Mouse (Mus musculus): ENCODE measurements at regions not wholly inside any gene's neighbourhood (a gene's known extent, or its start where the extent isn't known, plus 50 kb on each side); places are given as distances from the start of the nearest gene placed in this dataset.
"Not testable (repeated sequence)": the region's sequence is repeated elsewhere in the genome, so short reads cannot be mapped to it uniquely, and the experiment has no call there.

- Histone ChIP-seq H3K4me3 (no peak overlapping the region), H3K27ac (no peak overlapping the region), H3K36me3 (no peaks in the 10 kb centered on the region), H3K4me1 (replicated peaks) (no peaks in the 10 kb centered on the region), H3K27me3 (no peaks in the 10 kb centered on the region), H3K4me2 (no peak overlapping the region), H3K9me3 (no peaks in the 10 kb centered on the region), H3K9ac (no peak overlapping the region)
- 38% methylated on average over 3 of the region's 3 CpGs for WGBS
- ATAC-seq (ENCODE audit: low FRiP score) = no peak
These were observed 189.1 kb upstream of the P2ry1 start for GRCm38 (mm10) chr3:60813485-60813884.

GRCm38 (mm10) chr3:60819684-60820281, 182.8 kb upstream of the P2ry1 start:
- Histone ChIP-seq H3K36me3 (no peaks in the 10 kb centered on the region), H3K27ac (no peak overlapping the region), H3K9me3 (no peaks in the 10 kb centered on the region), H3K9ac (no peak overlapping the region), H3K4me3 (no peak overlapping the region), H3K4me1 (replicated peaks) (no peaks in the 10 kb centered on the region), H3K27me3 (no peaks in the 10 kb centered on the region), H3K4me2 (no peak overlapping the region)
- no peak for ATAC-seq (ENCODE audit: low FRiP score)
- WGBS = 75% methylated on average over 4 of the region's 4 CpGs

GRCm38 (mm10) chr3:60821463-60821862, 181.1 kb upstream of the P2ry1 start:
- no peak overlapping the region for H3K9ac ChIP-seq
- H3K27ac ChIP-seq = no peak overlapping the region
- no peaks in the 10 kb centered on the region for H3K27me3 ChIP-seq
- no peaks in the 10 kb centered on the region for H3K36me3 ChIP-seq
- no peak overlapping the region for H3K4me3 ChIP-seq
- no peaks in the 10 kb centered on the region for H3K4me1 ChIP-seq (replicated peaks)
- H3K9me3 ChIP-seq = no peaks in the 10 kb centered on the region
- H3K4me2 ChIP-seq = no peak overlapping the region
- no peak for ATAC-seq (ENCODE audit: low FRiP score)

- Histone ChIP-seq H3K27me3 (no peaks in the 10 kb centered on the region), H3K27ac (no peak overlapping the region), H3K4me1 (replicated peaks) (no peaks in the 10 kb centered on the region), H3K9me3 (no peaks in the 10 kb centered on the region), H3K36me3 (no peaks in the 10 kb centered on the region), H3K9ac (no peak overlapping the region), H3K4me3 (no peak overlapping the region), H3K4me2 (no peak overlapping the region)
- WGBS = 83% methylated on average over 4 of the region's 4 CpGs
- ATAC-seq (ENCODE audit: low FRiP score) = no peak
These were observed 175.8 kb upstream of the P2ry1 start for GRCm38 (mm10) chr3:60826759-60827158.

- Histone ChIP-seq H3K9ac (no peak overlapping the region), H3K36me3 (no peaks in the 10 kb centered on the region), H3K4me2 (no peak overlapping the region), H3K4me3 (no peak overlapping the region), H3K27me3 (no peaks in the 10 kb centered on the region), H3K27ac (no peak overlapping the region), H3K9me3 (no peaks in the 10 kb centered on the region), H3K4me1 (replicated peaks) (no peaks in the 10 kb centered on the region)
- 89% methylated on average over 4 of the region's 4 CpGs for WGBS
- ATAC-seq (ENCODE audit: low FRiP score) = no peak
These were observed 170.2 kb upstream of the P2ry1 start for GRCm38 (mm10) chr3:60832385-60832784.

- WGBS = 90% methylated on average over 1 of the region's 1 CpGs
- H3K4me3 ChIP-seq = no peak overlapping the region
- no peaks in the 10 kb centered on the region for H3K9me3 ChIP-seq
- H3K9ac ChIP-seq = no peak overlapping the region
- no peak overlapping the region for H3K4me2 ChIP-seq
- ATAC-seq (ENCODE audit: low FRiP score) = no peak
- no peaks in the 10 kb centered on the region for H3K36me3 ChIP-seq
- no peaks in the 10 kb centered on the region for H3K27me3 ChIP-seq
- H3K27ac ChIP-seq = no peak overlapping the region
- H3K4me1 ChIP-seq (replicated peaks) = no peaks in the 10 kb centered on the region
These were observed 160.7 kb upstream of the P2ry1 start for GRCm38 (mm10) chr3:60841895-60842294.

- H3K27me3 ChIP-seq = no peaks in the 10 kb centered on the region
- no peaks in the 10 kb centered on the region for H3K4me1 ChIP-seq (replicated peaks)
- H3K9me3 ChIP-seq = no peaks in the 10 kb centered on the region
- no peaks in the 10 kb centered on the region for H3K36me3 ChIP-seq
- ATAC-seq (ENCODE audit: low FRiP score) = no peak
- H3K9ac ChIP-seq = no peak overlapping the region
- no peak overlapping the region for H3K4me2 ChIP-seq
- WGBS = 84% methylated on average over 2 of the region's 2 CpGs
- H3K4me3 ChIP-seq = no peak overlapping the region
- no peak overlapping the region for H3K27ac ChIP-seq
These were observed 157.3 kb upstream of the P2ry1 start for GRCm38 (mm10) chr3:60845293-60845692.

GRCm38 (mm10) chr3:60848437-60848836, 154.2 kb upstream of the P2ry1 start:
- 88% methylated on average over 2 of the region's 2 CpGs for WGBS
- ATAC-seq (ENCODE audit: low FRiP score) = no peak

GRCm38 (mm10) chr3:60853773-60854172, 148.8 kb upstream of the P2ry1 start:
- H3K4me3 ChIP-seq = no peak overlapping the region
- H3K36me3 ChIP-seq = no peaks in the 10 kb centered on the region
- H3K4me1 ChIP-seq (replicated peaks) = no peaks in the 10 kb centered on the region
- H3K9ac ChIP-seq = no peak overlapping the region
- 59% methylated on average over 5 of the region's 5 CpGs for WGBS
- H3K9me3 ChIP-seq = no peaks in the 10 kb centered on the region
- ATAC-seq (ENCODE audit: low FRiP score) = no peak
- H3K27ac ChIP-seq = no peak overlapping the region
- no peaks in the 10 kb centered on the region for H3K27me3 ChIP-seq
- H3K4me2 ChIP-seq = no peak overlapping the region

More at GRCm38 (mm10) chr3:60848437-60848836, 154.2 kb upstream of the P2ry1 start:
- Histone ChIP-seq H3K4me1 (replicated peaks) (no peaks in the 10 kb centered on the region), H3K9ac (no peak overlapping the region), H3K4me2 (no peak overlapping the region), H3K9me3 (no peaks in the 10 kb centered on the region), H3K4me3 (no peak overlapping the region), H3K36me3 (no peaks in the 10 kb centered on the region), H3K27ac (no peak overlapping the region), H3K27me3 (no peaks in the 10 kb centered on the region)

- Histone ChIP-seq H3K9me3 (no peaks in the 10 kb centered on the region), H3K27me3 (no peaks in the 10 kb centered on the region), H3K4me1 (replicated peaks) (no peaks in the 10 kb centered on the region), H3K4me3 (no peak overlapping the region), H3K36me3 (no peaks in the 10 kb centered on the region), H3K4me2 (no peak overlapping the region), H3K9ac (no peak overlapping the region), H3K27ac (no peak overlapping the region)
- WGBS = 50% methylated on average over 2 of the region's 2 CpGs
- ATAC-seq (ENCODE audit: low FRiP score) = no peak
These were observed 146.9 kb upstream of the P2ry1 start for GRCm38 (mm10) chr3:60855734-60856133.

GRCm38 (mm10) chr3:60858474-60859118, 144.0 kb upstream of the P2ry1 start:
- Histone ChIP-seq H3K9ac (no peak overlapping the region), H3K4me2 (no peak overlapping the region), H3K4me3 (no peak overlapping the region), H3K36me3 (no peaks in the 10 kb centered on the region), H3K27ac (no peak overlapping the region), H3K27me3 (no peaks in the 10 kb centered on the region), H3K4me1 (replicated peaks) (no peaks in the 10 kb centered on the region), H3K9me3 (no peaks in the 10 kb centered on the region)
- WGBS = 87% methylated on average over 5 of the region's 5 CpGs
- ATAC-seq (ENCODE audit: low FRiP score) = no peak

- Histone ChIP-seq H3K27me3 (no peaks in the 10 kb centered on the region), H3K4me2 (no peak overlapping the region), H3K27ac (no peak overlapping the region), H3K9me3 (no peaks in the 10 kb centered on the region), H3K4me1 (replicated peaks) (no peaks in the 10 kb centered on the region), H3K9ac (no peak overlapping the region), H3K4me3 (no peak overlapping the region), H3K36me3 (no peaks in the 10 kb centered on the region)
- 84% methylated on average over 3 of the region's 3 CpGs for WGBS
- no peak for ATAC-seq (ENCODE audit: low FRiP score)
These were observed 143.5 kb upstream of the P2ry1 start for GRCm38 (mm10) chr3:60859119-60859515.

- 95% methylated on average over 11 of the region's 11 CpGs for WGBS
- not testable (repeated sequence) for H3K4me1 ChIP-seq (replicated peaks); H3K27me3 ChIP-seq; ATAC-seq (ENCODE audit: low FRiP score); H3K4me3 ChIP-seq; H3K27ac ChIP-seq; H3K4me2 ChIP-seq; H3K9ac ChIP-seq; H3K9me3 ChIP-seq; H3K36me3 ChIP-seq
These were observed 125.7 kb upstream of the P2ry1 start for GRCm38 (mm10) chr3:60876858-60877257.

All from hindbrain, embryonic 13.5 days (tissue).